Mouse (Mus musculus) urinary bladder, adult 2 months (tissue): ENCODE measurements around the gene Fam240a. TPM values are rescaled to one million over a fixed set of nuclear protein-coding genes. Genes with fewer than 3 reads are reported as not detected.

Experiments used
- polyA plus RNA-seq: library from polyadenylated mRNA; depleted of rRNA; stranded (reverse); fragments of >200 nt; gene quantifications from 2 replicates; pipeline ENCODE4 v1.2.3, GENCODE M21; 2012; rRNA removed

Fam240a gene
- polyA plus RNA-seq, 1 experiment = not detected

Other genes starting within 250 kb of the Fam240a start
- not detected in 2 replicates for gene Myl3, start 175.0 kb downstream of the Fam240a start, polyA plus RNA-seq
- 20.4 and 23.0 TPM in 2 replicates for gene Pth1r, start 169.7 kb downstream of the Fam240a start, polyA plus RNA-seq
- gene Prss42, start 118.7 kb downstream of the Fam240a start, polyA plus RNA-seq = not detected in 2 replicates
- gene Prss44, start 102.9 kb downstream of the Fam240a start, polyA plus RNA-seq = not detected in 2 replicates
- not detected in 2 replicates for gene Prss43, start 90.2 kb downstream of the Fam240a start, polyA plus RNA-seq
- gene Prss45, start 82.3 kb downstream of the Fam240a start, polyA plus RNA-seq = not detected in 2 replicates
- not detected in 2 replicates for gene Prss46, start 72.4 kb downstream of the Fam240a start, polyA plus RNA-seq
- gene Prss50, start 58.9 kb downstream of the Fam240a start, polyA plus RNA-seq = not detected in 2 replicates
- gene Als2cl, start 37.0 kb downstream of the Fam240a start, polyA plus RNA-seq = 55.6 and 65.7 TPM in 2 replicates
- 5.2 and 7.3 TPM in 2 replicates for gene Tmie, start 36.7 kb downstream of the Fam240a start, polyA plus RNA-seq
- not detected in 2 replicates for gene Tdgf1, start 29.3 kb upstream of the Fam240a start, polyA plus RNA-seq
- 0.06 TPM in 2 replicates for gene Lrrc2, start 34.7 kb upstream of the Fam240a start, polyA plus RNA-seq
- 0.83 and 0.96 TPM in 2 replicates for gene Rtp3, start 73.7 kb upstream of the Fam240a start, polyA plus RNA-seq
- gene Ltf, start 102.4 kb upstream of the Fam240a start, polyA plus RNA-seq = not detected in 2 replicates
- 7.4 and 8.9 TPM in 2 replicates for gene Ccrl2, start 140.7 kb upstream of the Fam240a start, polyA plus RNA-seq
- gene Lrrfip2, start 200.7 kb upstream of the Fam240a start, polyA plus RNA-seq = 53.4 and 53.9 TPM in 2 replicates